Mouse (Mus musculus): Measurements from ENCODE around the gene Tmem130. TPM values are rescaled to one million over a fixed set of nuclear protein-coding genes. Genes with fewer than 3 reads are reported as not detected.
A peak's percentile ranks its signal among the peaks of the same experiment; 100 is the strongest.

Tmem130 gene
- total and polyA plus RNA-seq, 2 experiments from 2014 or later = 262 to 379 TPM

GRCm38 (mm10) chr5:144724926-144725325 is 36.7 kb downstream of the Tmem130 start:
- H3K36me3 ChIP-seq (ENCODE audit: insufficient read depth) = no peaks in the 10 kb centered on the region
- no peak for TF ChIP-seq CTCF (IDR thresholded peaks at IDR 0.05; ENCODE audit: low read depth)
- no peak overlapping the region for H3K4me2 ChIP-seq (ENCODE audit: low read depth)
- no peak; the same call in 1 of the 2 replicates for ATAC-seq
- no peak overlapping the region for H3K4me3 ChIP-seq (ENCODE audit: low read depth, low read length)
- H3K9me3 ChIP-seq (ENCODE audit: low read length) = no peaks in the 10 kb centered on the region
- no peaks in the 10 kb centered on the region; the same call in 1 of the 2 replicates for H3K4me1 ChIP-seq (ENCODE audit: insufficient read depth)
- H3K27me3 ChIP-seq (ENCODE audit: insufficient read depth, low read length) = peaks cover 4% of the 10 kb centered on the region; the same call in 1 of the 2 replicates
- WGBS = 4% methylated on average over 2 of the region's 2 CpGs
- peak; percentile 39 for DNase-seq
- no peak overlapping the region for H3K9ac ChIP-seq
- H3K27ac ChIP-seq (ENCODE audit: low read depth, low read length) = no peak overlapping the region

- no peak overlapping the region for H3K27ac ChIP-seq (ENCODE audit: low read depth, low read length)
- WGBS = 62% methylated on average over 4 of the region's 4 CpGs
Observed at GRCm38 (mm10) chr5:144720281-144720680, 41.3 kb downstream of the Tmem130 start.

GRCm38 (mm10) chr5:144719781-144720180 is 41.8 kb downstream of the Tmem130 start:
- Histone ChIP-seq H3K27me3 (ENCODE audit: insufficient read depth, low read length) (no peaks in the 10 kb centered on the region), H3K4me3 (ENCODE audit: low read depth, low read length) (no peak overlapping the region), H3K27ac (ENCODE audit: low read depth, low read length) (no peak overlapping the region), H3K36me3 (ENCODE audit: insufficient read depth) (no peaks in the 10 kb centered on the region), H3K9ac (no peak overlapping the region), H3K4me2 (ENCODE audit: low read depth) (no peak overlapping the region), H3K4me1 (ENCODE audit: insufficient read depth) (no peaks in the 10 kb centered on the region; the same call in 1 of the 2 replicates), H3K9me3 (ENCODE audit: low read length) (no peaks in the 10 kb centered on the region)
- WGBS = 30% methylated on average over 6 of the region's 6 CpGs
- ATAC-seq (0 out of 2 replicates have a peak, but pooled peaks have one; percentile 29), DNase-seq (peak; percentile 45)
- TF ChIP-seq CTCF (IDR thresholded peaks at IDR 0.05; ENCODE audit: low read depth) = no peak

More at GRCm38 (mm10) chr5:144720281-144720680, 41.3 kb downstream of the Tmem130 start:
- H3K4me1 ChIP-seq (ENCODE audit: insufficient read depth) = no peaks in the 10 kb centered on the region; the same call in 1 of the 2 replicates
- ATAC-seq (no peak), DNase-seq (no peak)
- no peak overlapping the region for H3K4me2 ChIP-seq (ENCODE audit: low read depth)
- H3K4me3 ChIP-seq (ENCODE audit: low read depth, low read length) = no peak overlapping the region
- no peaks in the 10 kb centered on the region for H3K9me3 ChIP-seq (ENCODE audit: low read length)
- no peak for TF ChIP-seq CTCF (IDR thresholded peaks at IDR 0.05; ENCODE audit: low read depth)
- H3K9ac ChIP-seq = no peak overlapping the region
- H3K27me3 ChIP-seq (ENCODE audit: insufficient read depth, low read length) = no peaks in the 10 kb centered on the region
- H3K36me3 ChIP-seq (ENCODE audit: insufficient read depth) = no peaks in the 10 kb centered on the region

GRCm38 (mm10) chr5:144717186-144717585 is 44.4 kb downstream of the Tmem130 start:
- 61% methylated on average over 6 of the region's 6 CpGs for WGBS
- no peaks in the 10 kb centered on the region for H3K36me3 ChIP-seq (ENCODE audit: insufficient read depth)
- H3K4me1 ChIP-seq (ENCODE audit: insufficient read depth) = no peaks in the 10 kb centered on the region
- no peak overlapping the region for H3K27ac ChIP-seq (ENCODE audit: low read depth, low read length)
- DNase-seq (no peak), ATAC-seq (no peak)
- no peak overlapping the region for H3K4me2 ChIP-seq (ENCODE audit: low read depth)
- H3K9ac ChIP-seq = no peak overlapping the region
- no peaks in the 10 kb centered on the region for H3K27me3 ChIP-seq (ENCODE audit: insufficient read depth, low read length)
- no peak overlapping the region for H3K4me3 ChIP-seq (ENCODE audit: low read depth, low read length)
- no peak for TF ChIP-seq CTCF (IDR thresholded peaks at IDR 0.05; ENCODE audit: low read depth)
- no peaks in the 10 kb centered on the region for H3K9me3 ChIP-seq (ENCODE audit: low read length)

- Histone ChIP-seq H3K36me3 (ENCODE audit: insufficient read depth) (no peaks in the 10 kb centered on the region), H3K9ac (no peak overlapping the region), H3K4me3 (ENCODE audit: low read depth, low read length) (no peak overlapping the region), H3K27me3 (ENCODE audit: insufficient read depth, low read length) (no peaks in the 10 kb centered on the region), H3K27ac (ENCODE audit: low read depth, low read length) (no peak overlapping the region), H3K9me3 (ENCODE audit: low read length) (no peaks in the 10 kb centered on the region), H3K4me2 (ENCODE audit: low read depth) (no peak overlapping the region), H3K4me1 (ENCODE audit: insufficient read depth) (no peaks in the 10 kb centered on the region)
- no peak for TF ChIP-seq CTCF (IDR thresholded peaks at IDR 0.05; ENCODE audit: low read depth)
- DNase-seq = no peak
- no peak for ATAC-seq
- 91% methylated on average over 10 of the region's 10 CpGs for WGBS
Observed at GRCm38 (mm10) chr5:144713371-144713770, 48.2 kb downstream of the Tmem130 start.

GRCm38 (mm10) chr5:144707603-144708002 is 54.0 kb downstream of the Tmem130 start:
- peak; percentile 49 for ATAC-seq
- Histone ChIP-seq H3K4me3 (ENCODE audit: low read depth, low read length) (no peak overlapping the region), H3K9me3 (ENCODE audit: low read length) (no peaks in the 10 kb centered on the region), H3K9ac (no peak overlapping the region), H3K36me3 (ENCODE audit: insufficient read depth) (no peaks in the 10 kb centered on the region), H3K4me2 (ENCODE audit: low read depth) (no peak overlapping the region), H3K4me1 (ENCODE audit: insufficient read depth) (peaks cover 8% of the 10 kb centered on the region; the same call in 1 of the 2 replicates), H3K27me3 (ENCODE audit: insufficient read depth, low read length) (no peaks in the 10 kb centered on the region), H3K27ac (ENCODE audit: low read depth, low read length) (no peak overlapping the region)
- WGBS = 80% methylated on average over 6 of the region's 6 CpGs
- peak; percentile 37 for DNase-seq
- no peak for TF ChIP-seq CTCF (IDR thresholded peaks at IDR 0.05; ENCODE audit: low read depth)

- peak overlapping the region; percentile 64 for H3K27ac ChIP-seq (ENCODE audit: low read depth, low read length)
- H3K4me3 ChIP-seq (ENCODE audit: low read depth, low read length) = no peak overlapping the region
- H3K27me3 ChIP-seq (ENCODE audit: insufficient read depth, low read length) = no peaks in the 10 kb centered on the region
- H3K4me1 ChIP-seq (ENCODE audit: insufficient read depth) = peaks cover 8% of the 10 kb centered on the region; the same call in 1 of the 2 replicates
- peak overlapping the region; percentile 23 for H3K4me2 ChIP-seq (ENCODE audit: low read depth)
- no peak for TF ChIP-seq CTCF (IDR thresholded peaks at IDR 0.05; ENCODE audit: low read depth)
- 24% methylated on average over 20 of the region's 20 CpGs for WGBS
- H3K9me3 ChIP-seq (ENCODE audit: low read length) = no peaks in the 10 kb centered on the region
- peak; percentile 76 for ATAC-seq
- H3K36me3 ChIP-seq (ENCODE audit: insufficient read depth) = no peaks in the 10 kb centered on the region
- no peak overlapping the region for H3K9ac ChIP-seq
- peak; percentile 68 for DNase-seq
Observed at GRCm38 (mm10) chr5:144703464-144704368, 57.9 kb downstream of the Tmem130 start.

Data from forebrain, postnatal 0 days (tissue).